Mouse (Mus musculus): ENCODE results near the gene Serpine1. TPM values are rescaled to one million over a fixed set of nuclear protein-coding genes. Genes with fewer than 3 reads are reported as not detected.

Gene Serpine1
- polyA plus RNA-seq, 1 experiment from 2014 or later, result 0.65 TPM

GRCm38 (mm10) chr5:137046991-137047390, 25.1 kb downstream of the Serpine1 start:
- H3K4me1 ChIP-seq, result peaks cover 13% of the 10 kb centered on the region
- ATAC-seq (ENCODE audit: insufficient number of reproducible peaks, low FRiP score, low TSS enrichment, low read depth), result no peak
- no peak overlapping the region for H3K9ac ChIP-seq
- H3K9me3 ChIP-seq, result no peaks in the 10 kb centered on the region
- no peak overlapping the region for H3K4me3 ChIP-seq
- H3K4me2 ChIP-seq, result no peak overlapping the region
- H3K36me3 ChIP-seq, result peaks cover 8% of the 10 kb centered on the region
- H3K27me3 ChIP-seq, result no peaks in the 10 kb centered on the region
- H3K27ac ChIP-seq, result no peak overlapping the region

GRCm38 (mm10) chr5:137046324-137046718, 25.7 kb downstream of the Serpine1 start:
- Histone ChIP-seq H3K36me3 (peaks cover 15% of the 10 kb centered on the region), H3K27me3 (no peaks in the 10 kb centered on the region), H3K9me3 (no peaks in the 10 kb centered on the region), H3K4me3 (peak overlapping the region; percentile 77), H3K27ac (no peak overlapping the region), H3K9ac (no peak overlapping the region), H3K4me1 (peaks cover 13% of the 10 kb centered on the region), H3K4me2 (peak overlapping the region; percentile 80)
- 29% methylated on average over 5 of the region's 5 CpGs for WGBS
- ATAC-seq (ENCODE audit: insufficient number of reproducible peaks, low FRiP score, low TSS enrichment, low read depth), result no peak

GRCm38 (mm10) chr5:137045402-137046323, 26.4 kb downstream of the Serpine1 start, which contains the start of gene Ap1s1:
Gene Ap1s1, minus strand, starts transcription at chr5:137046135.
- Histone ChIP-seq H3K27ac (peak within 1 kb of the TSS; percentile 82), H3K4me3 (peak within 1 kb of the TSS; percentile 77), H3K9me3 (no peaks in the 10 kb centered on the region), H3K27me3 (no peaks in the 10 kb centered on the region), H3K36me3 (peaks cover 20% of the 10 kb centered on the region), H3K4me2 (peak within 1 kb of the TSS; percentile 80), H3K4me1 (peaks cover 13% of the 10 kb centered on the region), H3K9ac (peak within 1 kb of the TSS; percentile 54)
- peak; percentile 91 for ATAC-seq (ENCODE audit: insufficient number of reproducible peaks, low FRiP score, low TSS enrichment, low read depth)
- WGBS, result under 1% methylated on average over 48 of the region's 48 CpGs

GRCm38 (mm10) chr5:137043997-137044396, 28.1 kb downstream of the Serpine1 start:
- WGBS, result 95% methylated on average over 7 of the region's 7 CpGs
- Histone ChIP-seq H3K4me1 (peaks cover 13% of the 10 kb centered on the region), H3K36me3 (peaks cover 36% of the 10 kb centered on the region), H3K4me2 (no peak overlapping the region), H3K9me3 (no peaks in the 10 kb centered on the region), H3K27ac (no peak overlapping the region), H3K9ac (no peak overlapping the region), H3K27me3 (no peaks in the 10 kb centered on the region), H3K4me3 (no peak overlapping the region)
- ATAC-seq (ENCODE audit: insufficient number of reproducible peaks, low FRiP score, low TSS enrichment, low read depth), result no peak

- Histone ChIP-seq H3K4me1 (peaks cover 12% of the 10 kb centered on the region), H3K4me2 (no peak overlapping the region), H3K9me3 (no peaks in the 10 kb centered on the region), H3K27ac (no peak overlapping the region), H3K36me3 (peaks cover 61% of the 10 kb centered on the region), H3K27me3 (no peaks in the 10 kb centered on the region), H3K9ac (no peak overlapping the region), H3K4me3 (no peak overlapping the region)
- 88% methylated on average over 10 of the region's 10 CpGs for WGBS
- ATAC-seq (ENCODE audit: insufficient number of reproducible peaks, low FRiP score, low TSS enrichment, low read depth), result no peak
Observed at GRCm38 (mm10) chr5:137041442-137041841, 30.6 kb downstream of the Serpine1 start.

- Histone ChIP-seq H3K9ac (no peak overlapping the region), H3K9me3 (no peaks in the 10 kb centered on the region), H3K27me3 (no peaks in the 10 kb centered on the region), H3K4me3 (no peak overlapping the region), H3K4me2 (no peak overlapping the region), H3K4me1 (peaks cover under 1% of the 10 kb centered on the region; the same call in 1 of the 2 replicates), H3K36me3 (peaks cover 75% of the 10 kb centered on the region), H3K27ac (no peak overlapping the region)
- ATAC-seq (ENCODE audit: insufficient number of reproducible peaks, low FRiP score, low TSS enrichment, low read depth), result no peak
- 91% methylated on average over 10 of the region's 10 CpGs for WGBS
Observed at GRCm38 (mm10) chr5:137039453-137039852, 32.6 kb downstream of the Serpine1 start.

GRCm38 (mm10) chr5:137036211-137036610, 35.9 kb downstream of the Serpine1 start:
- Histone ChIP-seq H3K27ac (no peak overlapping the region), H3K4me1 (peaks cover 21% of the 10 kb centered on the region), H3K4me2 (no peak overlapping the region), H3K27me3 (peaks cover 26% of the 10 kb centered on the region), H3K9ac (no peak overlapping the region), H3K9me3 (no peaks in the 10 kb centered on the region), H3K36me3 (peaks cover 59% of the 10 kb centered on the region), H3K4me3 (no peak overlapping the region)
- ATAC-seq (ENCODE audit: insufficient number of reproducible peaks, low FRiP score, low TSS enrichment, low read depth), result no peak
- 78% methylated on average over 13 of the region's 13 CpGs for WGBS

GRCm38 (mm10) chr5:137032641-137033074, 39.4 kb downstream of the Serpine1 start:
- Histone ChIP-seq H3K27ac (no peak overlapping the region), H3K4me3 (peak overlapping the region; percentile 48), H3K36me3 (peaks cover 26% of the 10 kb centered on the region), H3K4me1 (peaks cover 42% of the 10 kb centered on the region), H3K9ac (no peak overlapping the region), H3K4me2 (peak overlapping the region; percentile 100), H3K9me3 (no peaks in the 10 kb centered on the region), H3K27me3 (peaks cover 61% of the 10 kb centered on the region)
- under 1% methylated on average over 49 of the region's 49 CpGs for WGBS
- ATAC-seq (ENCODE audit: insufficient number of reproducible peaks, low FRiP score, low TSS enrichment, low read depth), result peak; percentile 81

- Histone ChIP-seq H3K27me3 (peaks cover 66% of the 10 kb centered on the region), H3K4me3 (peak overlapping the region; percentile 48), H3K27ac (no peak overlapping the region), H3K36me3 (peaks cover 20% of the 10 kb centered on the region), H3K9me3 (no peaks in the 10 kb centered on the region), H3K9ac (no peak overlapping the region), H3K4me2 (peak overlapping the region; percentile 100), H3K4me1 (peaks cover 42% of the 10 kb centered on the region)
- ATAC-seq (ENCODE audit: insufficient number of reproducible peaks, low FRiP score, low TSS enrichment, low read depth), result no peak
- under 1% methylated on average over 29 of the region's 33 CpGs for WGBS
Observed at GRCm38 (mm10) chr5:137032033-137032421, 40.0 kb downstream of the Serpine1 start.

GRCm38 (mm10) chr5:137031076-137032032, 40.7 kb downstream of the Serpine1 start:
- Histone ChIP-seq H3K27me3 (peaks cover 72% of the 10 kb centered on the region), H3K4me1 (peaks cover 42% of the 10 kb centered on the region), H3K27ac (no peak overlapping the region), H3K9me3 (no peaks in the 10 kb centered on the region), H3K36me3 (peaks cover 14% of the 10 kb centered on the region), H3K9ac (no peak overlapping the region), H3K4me2 (peak overlapping the region; percentile 100), H3K4me3 (peak overlapping the region; percentile 48)
- no peak for ATAC-seq (ENCODE audit: insufficient number of reproducible peaks, low FRiP score, low TSS enrichment, low read depth)
- 1% methylated on average over 78 of the region's 78 CpGs for WGBS

- Histone ChIP-seq H3K9ac (no peak overlapping the region), H3K4me2 (peak overlapping the region; percentile 54), H3K36me3 (peaks cover 4% of the 10 kb centered on the region), H3K4me3 (peak overlapping the region; percentile 30), H3K27ac (no peak overlapping the region), H3K4me1 (peaks cover 42% of the 10 kb centered on the region), H3K9me3 (no peaks in the 10 kb centered on the region), H3K27me3 (peaks cover 82% of the 10 kb centered on the region)
- 12% methylated on average over 22 of the region's 22 CpGs for whole genome bisulfite sequencing
- ATAC-seq (ENCODE audit: insufficient number of reproducible peaks, low FRiP score, low TSS enrichment, low read depth), result no peak
Observed at GRCm38 (mm10) chr5:137030416-137030810, 41.7 kb downstream of the Serpine1 start.
